Mouse (Mus musculus) kidney, embryonic 15.5 days (tissue): ENCODE data around the gene 9130409I23Rik. TPM values are rescaled to one million over a fixed set of nuclear protein-coding genes. Genes with fewer than 3 reads are reported as not detected.

ENCODE experiments used
- ATAC-seq: fragments of 200-750 bp; cut with Nextera tagmentation; replicated peaks from 2 replicates; pipeline ENCODE4 v1.8.0; 2017; ENCODE audit warnings: moderate TSS enrichment; ENCODE audit not compliant: low FRiP score
- H3K27ac ChIP-seq: fragments of 300-500 bp; sonication (generic); 2 replicates; pipeline ENCODE4 v1.5.1; 2015; ENCODE audit warnings: mild to moderate bottlenecking, inconsistent platforms
- H3K27me3 ChIP-seq: fragments of 300-500 bp; sonication (generic); 2 replicates; pipeline ENCODE4 v1.6.1; 2015; ENCODE audit warnings: inconsistent platforms
- H3K36me3 ChIP-seq: fragments of 300-500 bp; sonication (generic); 2 replicates; pipeline ENCODE4 v1.6.1; 2015; ENCODE audit warnings: inconsistent platforms
- H3K4me1 ChIP-seq: fragments of 300-500 bp; sonication (generic); 2 replicates; pipeline ENCODE4 v1.6.1; 2015; ENCODE audit warnings: inconsistent platforms
- H3K4me2 ChIP-seq: fragments of 300-500 bp; sonication (generic); 2 replicates; pipeline ENCODE4 v1.6.1; 2015; ENCODE audit warnings: moderate library complexity, mild to moderate bottlenecking, inconsistent platforms
- H3K4me3 ChIP-seq: fragments of 300-500 bp; sonication (generic); replicated peaks from 2 replicates; pipeline ENCODE4 v1.5.1; 2015; ENCODE audit warnings: mild to moderate bottlenecking, inconsistent platforms
- H3K9ac ChIP-seq: fragments of 300-500 bp; sonication (generic); 2 replicates; pipeline ENCODE4 v1.6.1; 2015; ENCODE audit warnings: mild to moderate bottlenecking, inconsistent platforms
- H3K9me3 ChIP-seq: fragments of 300-500 bp; sonication (generic); replicated peaks from 2 replicates; pipeline ENCODE4 v1.6.1; 2016; ENCODE audit warnings: inconsistent platforms
- WGBS: fragments of 180-500 bp; shearing (Covaris S2); methylation state at CpG from one replicate; pipeline ENCODE4 v1.1.7; 2015; ENCODE audit warnings: mixed read lengths; 5-methylcytosine and 5-hydroxymethylcytosine counted together
- polyA plus RNA-seq: library from polyadenylated mRNA; unstranded; fragments of >200 nt; fragmentation: Nextera tagmentation; extraction: Ambion mirVana; gene quantifications from 2 replicates; pipeline ENCODE4 v1.2.1, GENCODE M21; 2015

The 9130409I23Rik gene
- polyA plus RNA-seq: not detected in 2 replicates

- H3K9me3 ChIP-seq: no peaks in the 10 kb centered on the region
- H3K27ac ChIP-seq: no peak within 1 kb of the TSS
- no peak for ATAC-seq
- no peaks in the 10 kb centered on the region for H3K36me3 ChIP-seq
- H3K27me3 ChIP-seq: no peaks in the 10 kb centered on the region
- H3K9ac ChIP-seq: no peak within 1 kb of the TSS
- 83% methylated on average over 6 of the region's 6 CpGs for WGBS
- H3K4me3 ChIP-seq: no peak within 1 kb of the TSS
- no peaks in the 10 kb centered on the region for H3K4me1 ChIP-seq
- no peak within 1 kb of the TSS for H3K4me2 ChIP-seq
Observed at GRCm38 (mm10) chr1:181050937-181051336, at the start of gene 9130409I23Rik. TSS of gene 9130409I23Rik (plus strand) at chr1:181051237.

- no peaks in the 10 kb centered on the region for H3K36me3 ChIP-seq
- H3K4me1 ChIP-seq: peaks cover 22% of the 10 kb centered on the region
- no peak for ATAC-seq
- no peak overlapping the region for H3K9ac ChIP-seq
- H3K27ac ChIP-seq: no peak overlapping the region
- no peaks in the 10 kb centered on the region for H3K9me3 ChIP-seq
- no peak overlapping the region for H3K4me2 ChIP-seq
- no peak overlapping the region for H3K4me3 ChIP-seq
- H3K27me3 ChIP-seq: no peaks in the 10 kb centered on the region
- WGBS: 97% methylated on average over 3 of the region's 3 CpGs
Observed at GRCm38 (mm10) chr1:181001621-181002020, 49.4 kb upstream of the 9130409I23Rik start.

- Histone ChIP-seq H3K36me3 (no peaks in the 10 kb centered on the region), H3K4me1 (peaks cover 22% of the 10 kb centered on the region), H3K9me3 (no peaks in the 10 kb centered on the region), H3K27ac (no peak overlapping the region), H3K4me3 (no peak overlapping the region), H3K4me2 (no peak overlapping the region), H3K9ac (no peak overlapping the region), H3K27me3 (no peaks in the 10 kb centered on the region)
- WGBS: 78% methylated on average over 2 of the region's 2 CpGs
- ATAC-seq: no peak
Observed at GRCm38 (mm10) chr1:181003790-181004189, 47.2 kb upstream of the 9130409I23Rik start.

GRCm38 (mm10) chr1:181005331-181005730 is 45.7 kb upstream of the 9130409I23Rik start:
- H3K27ac ChIP-seq: no peak overlapping the region
- H3K4me2 ChIP-seq: no peak overlapping the region
- H3K27me3 ChIP-seq: no peaks in the 10 kb centered on the region
- no peak for ATAC-seq
- H3K4me3 ChIP-seq: no peak overlapping the region
- no peaks in the 10 kb centered on the region for H3K9me3 ChIP-seq
- 79% methylated on average over 8 of the region's 8 CpGs for WGBS
- no peak overlapping the region for H3K9ac ChIP-seq
- no peaks in the 10 kb centered on the region for H3K36me3 ChIP-seq
- peaks cover 17% of the 10 kb centered on the region for H3K4me1 ChIP-seq

- H3K9ac ChIP-seq: no peak overlapping the region
- WGBS: 84% methylated on average over 6 of the region's 6 CpGs
- ATAC-seq: no peak
Observed at GRCm38 (mm10) chr1:181007831-181008230, 43.2 kb upstream of the 9130409I23Rik start.

GRCm38 (mm10) chr1:181008266-181008665 is 42.8 kb upstream of the 9130409I23Rik start:
- ATAC-seq: no peak
- no peak overlapping the region for H3K9ac ChIP-seq
- H3K9me3 ChIP-seq: no peaks in the 10 kb centered on the region
- H3K36me3 ChIP-seq: no peaks in the 10 kb centered on the region
- no peak overlapping the region for H3K4me3 ChIP-seq
- WGBS: 90% methylated on average over 2 of the region's 2 CpGs
- H3K4me1 ChIP-seq: peaks cover 18% of the 10 kb centered on the region
- H3K27ac ChIP-seq: no peak overlapping the region
- H3K27me3 ChIP-seq: no peaks in the 10 kb centered on the region
- H3K4me2 ChIP-seq: no peak overlapping the region

More at GRCm38 (mm10) chr1:181007831-181008230, 43.2 kb upstream of the 9130409I23Rik start:
- Histone ChIP-seq H3K36me3 (no peaks in the 10 kb centered on the region), H3K4me2 (no peak overlapping the region), H3K4me3 (no peak overlapping the region), H3K27me3 (no peaks in the 10 kb centered on the region), H3K27ac (no peak overlapping the region), H3K9me3 (no peaks in the 10 kb centered on the region), H3K4me1 (peaks cover 18% of the 10 kb centered on the region)

GRCm38 (mm10) chr1:181009011-181009590 is 41.9 kb upstream of the 9130409I23Rik start:
- WGBS: 90% methylated on average over 4 of the region's 4 CpGs
- Histone ChIP-seq H3K4me2 (no peak overlapping the region), H3K27me3 (no peaks in the 10 kb centered on the region), H3K36me3 (no peaks in the 10 kb centered on the region), H3K9me3 (no peaks in the 10 kb centered on the region), H3K9ac (no peak overlapping the region), H3K4me1 (peaks cover 18% of the 10 kb centered on the region), H3K27ac (no peak overlapping the region), H3K4me3 (no peak overlapping the region)
- ATAC-seq: no peak

- WGBS: 59% methylated on average over 3 of the region's 3 CpGs
- Histone ChIP-seq H3K4me1 (peaks cover 19% of the 10 kb centered on the region), H3K36me3 (no peaks in the 10 kb centered on the region), H3K9ac (no peak overlapping the region), H3K9me3 (no peaks in the 10 kb centered on the region), H3K4me3 (no peak overlapping the region), H3K4me2 (no peak overlapping the region), H3K27ac (no peak overlapping the region), H3K27me3 (no peaks in the 10 kb centered on the region)
- no peak for ATAC-seq
Observed at GRCm38 (mm10) chr1:181009754-181010153, 41.3 kb upstream of the 9130409I23Rik start.

GRCm38 (mm10) chr1:181010171-181010932 is 40.7 kb upstream of the 9130409I23Rik start:
- H3K4me2 ChIP-seq: no peak overlapping the region
- H3K27ac ChIP-seq: peak overlapping the region; percentile 61
- H3K9ac ChIP-seq: no peak overlapping the region
- H3K27me3 ChIP-seq: no peaks in the 10 kb centered on the region
- 39% methylated on average over 4 of the region's 4 CpGs for WGBS
- H3K4me3 ChIP-seq: no peak overlapping the region
- H3K36me3 ChIP-seq: no peaks in the 10 kb centered on the region
- peaks cover 25% of the 10 kb centered on the region for H3K4me1 ChIP-seq
- no peaks in the 10 kb centered on the region for H3K9me3 ChIP-seq
- ATAC-seq: peak; percentile 76

- Histone ChIP-seq H3K27me3 (no peaks in the 10 kb centered on the region), H3K9me3 (no peaks in the 10 kb centered on the region), H3K36me3 (no peaks in the 10 kb centered on the region), H3K27ac (peak overlapping the region; percentile 33; the same call in 1 of the 2 replicates), H3K4me3 (no peak overlapping the region), H3K4me1 (peaks cover 38% of the 10 kb centered on the region), H3K4me2 (no peak overlapping the region), H3K9ac (no peak overlapping the region)
- no peak for ATAC-seq
- 57% methylated on average over 5 of the region's 5 CpGs for WGBS
Observed at GRCm38 (mm10) chr1:181011601-181012000, 39.4 kb upstream of the 9130409I23Rik start.

- no peak overlapping the region for H3K4me2 ChIP-seq
- no peak overlapping the region for H3K4me3 ChIP-seq
- WGBS: 82% methylated on average over 3 of the region's 3 CpGs
- H3K27me3 ChIP-seq: no peaks in the 10 kb centered on the region
- H3K4me1 ChIP-seq: peaks cover 45% of the 10 kb centered on the region
- H3K27ac ChIP-seq: no peak overlapping the region
- H3K9me3 ChIP-seq: no peaks in the 10 kb centered on the region
- no peak for ATAC-seq
- no peaks in the 10 kb centered on the region for H3K36me3 ChIP-seq
- no peak overlapping the region for H3K9ac ChIP-seq
Observed at GRCm38 (mm10) chr1:181012416-181012815, 38.6 kb upstream of the 9130409I23Rik start.

GRCm38 (mm10) chr1:181013446-181013845 is 37.6 kb upstream of the 9130409I23Rik start:
- no peak overlapping the region for H3K4me3 ChIP-seq
- peaks cover 47% of the 10 kb centered on the region for H3K4me1 ChIP-seq
- WGBS: 82% methylated on average over 6 of the region's 6 CpGs
- no peaks in the 10 kb centered on the region for H3K36me3 ChIP-seq
- H3K9me3 ChIP-seq: no peaks in the 10 kb centered on the region
- H3K9ac ChIP-seq: no peak overlapping the region
- no peak overlapping the region for H3K4me2 ChIP-seq
- no peak overlapping the region for H3K27ac ChIP-seq
- peaks cover 8% of the 10 kb centered on the region; the same call in 1 of the 2 replicates for H3K27me3 ChIP-seq
- ATAC-seq: no peak
